Mouse (Mus musculus): ENCODE results near the gene Stard10. TPM values are rescaled to one million over a fixed set of nuclear protein-coding genes. Genes with fewer than 3 reads are reported as not detected.

Gene Stard10
- total and polyA plus RNA-seq, 2 experiments: 846 to 1,131 TPM

- Histone ChIP-seq H3K27me3 (ENCODE audit: control insufficient read depth, insufficient read depth, low read length) (no peaks in the 10 kb centered on the region), H3K79me2 (ENCODE audit: control insufficient read depth, insufficient read depth, low read length) (no peaks in the 10 kb centered on the region), H3K9ac (ENCODE audit: low read depth, low read length) (no peak overlapping the region), H3K4me3 (ENCODE audit: insufficient read depth, low read depth, low read length) (no peak overlapping the region), H3K36me3 (ENCODE audit: control insufficient read depth, insufficient read depth, low read length) (no peaks in the 10 kb centered on the region), H3K4me1 (ENCODE audit: control insufficient read depth, insufficient read depth, low read length) (0 out of 2 replicates have a peak, but pooled peaks cover 1% of the 10 kb centered on the region), H3K27ac (replicated peaks; ENCODE audit: insufficient read depth, low read depth, low read length) (no peak overlapping the region)
- no peak for TF ChIP-seq POLR2A (IDR thresholded peaks at IDR 0.05; ENCODE audit: extremely low read depth, insufficient read depth, low read length)
- TF ChIP-seq CTCF (IDR thresholded peaks at IDR 0.05; ENCODE audit: low read depth, low read length): no peak
- WGBS: 82% methylated on average over 5 of the region's 5 CpGs
- no peak for DNase-seq (ENCODE audit: extremely low read depth, low read depth, low spot score)
Measured at GRCm38 (mm10) chr7:101314396-101314795, 2.5 kb upstream of the Stard10 start.

GRCm38 (mm10) chr7:101315699-101316098, 1.2 kb upstream of the Stard10 start:
- no peak overlapping the region for H3K27ac ChIP-seq (replicated peaks; ENCODE audit: insufficient read depth, low read depth, low read length)
- no peak for DNase-seq (ENCODE audit: extremely low read depth, low read depth, low spot score)
- H3K27me3 ChIP-seq (ENCODE audit: control insufficient read depth, insufficient read depth, low read length): no peaks in the 10 kb centered on the region
- TF ChIP-seq CTCF (IDR thresholded peaks at IDR 0.05; ENCODE audit: low read depth, low read length): no peak
- no peak for TF ChIP-seq POLR2A (IDR thresholded peaks at IDR 0.05; ENCODE audit: extremely low read depth, insufficient read depth, low read length)
- H3K79me2 ChIP-seq (ENCODE audit: control insufficient read depth, insufficient read depth, low read length): no peaks in the 10 kb centered on the region
- H3K4me1 ChIP-seq (ENCODE audit: control insufficient read depth, insufficient read depth, low read length): peaks cover 6% of the 10 kb centered on the region
- no peak overlapping the region for H3K9ac ChIP-seq (ENCODE audit: low read depth, low read length)
- H3K4me3 ChIP-seq (ENCODE audit: insufficient read depth, low read depth, low read length): no peak overlapping the region
- H3K36me3 ChIP-seq (ENCODE audit: control insufficient read depth, insufficient read depth, low read length): no peaks in the 10 kb centered on the region

GRCm38 (mm10) chr7:101316591-101317001, 290 bp upstream of the Stard10 start:
- TF ChIP-seq POLR2A (IDR thresholded peaks at IDR 0.05; ENCODE audit: extremely low read depth, insufficient read depth, low read length): no peak
- no peak for TF ChIP-seq CTCF (IDR thresholded peaks at IDR 0.05; ENCODE audit: low read depth, low read length)
- peaks cover 6% of the 10 kb centered on the region for H3K4me1 ChIP-seq (ENCODE audit: control insufficient read depth, insufficient read depth, low read length)

GRCm38 (mm10) chr7:101318848-101319247, 2.0 kb downstream of the Stard10 start:
- Histone ChIP-seq H3K4me1 (ENCODE audit: control insufficient read depth, insufficient read depth, low read length) (peaks cover 6% of the 10 kb centered on the region), H3K27me3 (ENCODE audit: control insufficient read depth, insufficient read depth, low read length) (no peaks in the 10 kb centered on the region), H3K4me3 (ENCODE audit: insufficient read depth, low read depth, low read length) (no peak overlapping the region), H3K36me3 (ENCODE audit: control insufficient read depth, insufficient read depth, low read length) (peaks cover 4% of the 10 kb centered on the region; the same call in 1 of the 2 replicates), H3K9ac (ENCODE audit: low read depth, low read length) (no peak overlapping the region), H3K27ac (replicated peaks; ENCODE audit: insufficient read depth, low read depth, low read length) (no peak overlapping the region), H3K79me2 (ENCODE audit: control insufficient read depth, insufficient read depth, low read length) (peaks cover 13% of the 10 kb centered on the region; the same call in 1 of the 2 replicates)
- TF ChIP-seq POLR2A (IDR thresholded peaks at IDR 0.05; ENCODE audit: extremely low read depth, insufficient read depth, low read length): no peak
- no peak for TF ChIP-seq CTCF (IDR thresholded peaks at IDR 0.05; ENCODE audit: low read depth, low read length)
- DNase-seq (ENCODE audit: extremely low read depth, low read depth, low spot score): no peak
- WGBS: 68% methylated on average over 4 of the region's 4 CpGs

More at GRCm38 (mm10) chr7:101316591-101317001, 290 bp upstream of the Stard10 start:
- WGBS: 23% methylated on average over 6 of the region's 6 CpGs
- H3K4me3 ChIP-seq (ENCODE audit: insufficient read depth, low read depth, low read length): no peak overlapping the region
- no peak for DNase-seq (ENCODE audit: extremely low read depth, low read depth, low spot score)
- H3K9ac ChIP-seq (ENCODE audit: low read depth, low read length): no peak overlapping the region
- peaks cover 5% of the 10 kb centered on the region; the same call in 1 of the 2 replicates for H3K79me2 ChIP-seq (ENCODE audit: control insufficient read depth, insufficient read depth, low read length)
- H3K36me3 ChIP-seq (ENCODE audit: control insufficient read depth, insufficient read depth, low read length): no peaks in the 10 kb centered on the region
- H3K27ac ChIP-seq (replicated peaks; ENCODE audit: insufficient read depth, low read depth, low read length): no peak overlapping the region
- H3K27me3 ChIP-seq (ENCODE audit: control insufficient read depth, insufficient read depth, low read length): no peaks in the 10 kb centered on the region

- DNase-seq (ENCODE audit: extremely low read depth, low read depth, low spot score): no peak
- peaks cover 6% of the 10 kb centered on the region for H3K4me1 ChIP-seq (ENCODE audit: control insufficient read depth, insufficient read depth, low read length)
- H3K36me3 ChIP-seq (ENCODE audit: control insufficient read depth, insufficient read depth, low read length): peaks cover 5% of the 10 kb centered on the region; the same call in 1 of the 2 replicates
- TF ChIP-seq CTCF (IDR thresholded peaks at IDR 0.05; ENCODE audit: low read depth, low read length) (no peak), POLR2A (IDR thresholded peaks at IDR 0.05; ENCODE audit: extremely low read depth, insufficient read depth, low read length) (no peak)
- H3K4me3 ChIP-seq (ENCODE audit: insufficient read depth, low read depth, low read length): no peak overlapping the region
- peak overlapping the region; percentile 7 for H3K9ac ChIP-seq (ENCODE audit: low read depth, low read length)
- no peaks in the 10 kb centered on the region for H3K27me3 ChIP-seq (ENCODE audit: control insufficient read depth, insufficient read depth, low read length)
- peak overlapping the region; percentile 100 for H3K27ac ChIP-seq (replicated peaks; ENCODE audit: insufficient read depth, low read depth, low read length)
- H3K79me2 ChIP-seq (ENCODE audit: control insufficient read depth, insufficient read depth, low read length): peaks cover 13% of the 10 kb centered on the region; the same call in 1 of the 2 replicates
- WGBS: 53% methylated on average over 1 of the region's 1 CpGs
Measured at GRCm38 (mm10) chr7:101319796-101320195, 2.9 kb downstream of the Stard10 start.

GRCm38 (mm10) chr7:101320399-101321217, 3.7 kb downstream of the Stard10 start:
- 3% methylated on average over 32 of the region's 37 CpGs for WGBS
- H3K9ac ChIP-seq (ENCODE audit: low read depth, low read length): peak overlapping the region; percentile 96
- H3K27me3 ChIP-seq (ENCODE audit: control insufficient read depth, insufficient read depth, low read length): no peaks in the 10 kb centered on the region
- DNase-seq (ENCODE audit: extremely low read depth, low read depth, low spot score): peak; percentile 90
- H3K79me2 ChIP-seq (ENCODE audit: control insufficient read depth, insufficient read depth, low read length): peaks cover 13% of the 10 kb centered on the region; the same call in 1 of the 2 replicates
- peaks cover 13% of the 10 kb centered on the region for H3K36me3 ChIP-seq (ENCODE audit: control insufficient read depth, insufficient read depth, low read length)
- peak overlapping the region; percentile 73 for H3K4me3 ChIP-seq (ENCODE audit: insufficient read depth, low read depth, low read length)
- H3K4me1 ChIP-seq (ENCODE audit: control insufficient read depth, insufficient read depth, low read length): peaks cover 14% of the 10 kb centered on the region
- H3K27ac ChIP-seq (replicated peaks; ENCODE audit: insufficient read depth, low read depth, low read length): peak overlapping the region; percentile 100
- peak; percentile 67; the same call in 1 of the 2 replicates for TF ChIP-seq POLR2A (IDR thresholded peaks at IDR 0.05; ENCODE audit: extremely low read depth, insufficient read depth, low read length)
- no peak for TF ChIP-seq CTCF (IDR thresholded peaks at IDR 0.05; ENCODE audit: low read depth, low read length)

Measured in liver, adult 2 months (tissue).